Mouse (Mus musculus) MEL (cell line): ENCODE data around the gene Fgfr2. TPM values are rescaled to one million over a fixed set of nuclear protein-coding genes. Genes with fewer than 3 reads are reported as not detected.

Experiments
- DNase-seq: peaks from one replicate; pipeline ENCODE4 v3.0.0; 2011; ENCODE audit warnings: low read depth, low spot score
- H3K27ac ChIP-seq: 2 replicates; pipeline ENCODE4 v1.5.1; 2012; ENCODE audit warnings: low read depth, mild to moderate bottlenecking, control low read depth, low read length, moderate library complexity; ENCODE audit not compliant: control insufficient read depth
- H3K27me3 ChIP-seq, 2 experiments: fragments of 150-350 bp in 1 of 2; sonication (generic) in 1 of 2; 2 replicates each; pipeline ENCODE4 v1.6.1; 2012; ENCODE audit warnings: low read length in 2 of 2, mild to moderate bottlenecking in 2 of 2, improper control_type of control experiment in 1 of 2, moderate library complexity in 1 of 2; ENCODE audit not compliant: insufficient read depth in 2 of 2, control insufficient read depth in 1 of 2
- H3K36me3 ChIP-seq, 2 experiments: 2 replicates each; pipeline ENCODE4 v1.6.1; 2012 to 2014; ENCODE audit warnings: low read length in 2 of 2, improper control_type of control experiment in 1 of 2, inconsistent platforms in 1 of 2, mild to moderate bottlenecking in 1 of 2; ENCODE audit not compliant: insufficient read depth in 2 of 2, control insufficient read depth in 1 of 2
- H3K4me1 ChIP-seq, 2 experiments: fragments of 150-350 bp in 1 of 2; sonication (generic) in 1 of 2; 2 replicates each; pipeline ENCODE4 v1.6.1; 2012; ENCODE audit warnings: low read length in 2 of 2, improper control_type of control experiment in 1 of 2, mild to moderate bottlenecking in 1 of 2; ENCODE audit not compliant: insufficient read depth in 2 of 2, control insufficient read depth in 1 of 2
- H3K4me3 ChIP-seq, 2 experiments: fragments of 150-350 bp in 1 of 2; sonication (generic) in 1 of 2; 2 replicates each; pipeline ENCODE4 v1.5.1; 2012; ENCODE audit warnings: low read depth in 2 of 2, low read length in 2 of 2, mild to moderate bottlenecking in 2 of 2, moderate library complexity in 2 of 2, control low read depth in 1 of 2, improper control_type of control experiment in 1 of 2; ENCODE audit not compliant: control insufficient read depth in 1 of 2, insufficient read depth in 1 of 2
- H3K79me2 ChIP-seq: 2 replicates; pipeline ENCODE4 v1.6.1; 2012; ENCODE audit warnings: mild to moderate bottlenecking, low read length, moderate library complexity; ENCODE audit not compliant: control insufficient read depth, poor library complexity, insufficient read depth
- H3K9ac ChIP-seq: 2 replicates; pipeline ENCODE4 v1.6.1; 2012; ENCODE audit warnings: low read depth, mild to moderate bottlenecking, control low read depth, low read length, moderate library complexity; ENCODE audit not compliant: control insufficient read depth, poor library complexity, severe bottlenecking
- H3K9me3 ChIP-seq: fragments of 150-350 bp; sonication (generic); replicated peaks from 2 replicates; pipeline ENCODE4 v1.6.1; 2012; ENCODE audit warnings: mild to moderate bottlenecking, low read length, improper control_type of control experiment, moderate library complexity; ENCODE audit not compliant: insufficient read depth
- CHD1 ChIP-seq: IDR thresholded peaks from 2 replicates; pipeline ENCODE4 v1.6.1; 2012; ENCODE audit warnings: low read depth, mild to moderate bottlenecking, inconsistent platforms, low read length, improper control_type of control experiment
- ELF1 ChIP-seq: IDR thresholded peaks from 2 replicates; pipeline ENCODE4 v1.6.1; 2014; ENCODE audit warnings: low read depth, mild to moderate bottlenecking, inconsistent platforms, low read length, improper control_type of control experiment, moderate library complexity
- GABPA ChIP-seq: IDR thresholded peaks from 2 replicates; pipeline ENCODE4 v1.6.1; 2012; ENCODE audit warnings: low read depth, mild to moderate bottlenecking, inconsistent platforms, low read length, improper control_type of control experiment, moderate library complexity
- GATA1 ChIP-seq: IDR thresholded peaks from 2 replicates; pipeline ENCODE4 v1.6.1; 2011; ENCODE audit warnings: low read depth, low read length, improper control_type of control experiment
- KAT2A ChIP-seq: conservative IDR thresholded peaks from 2 replicates; pipeline ENCODE4 v1.6.1; 2012; ENCODE audit warnings: low read depth, low read length, improper control_type of control experiment, inconsistent platforms
- MXI1 ChIP-seq: IDR thresholded peaks from 2 replicates; pipeline ENCODE4 v1.6.1; 2011; ENCODE audit warnings: mild to moderate bottlenecking, low read depth, low read length, improper control_type of control experiment
- MYB ChIP-seq: IDR thresholded peaks from 2 replicates; pipeline ENCODE4 v1.6.1; 2011; ENCODE audit warnings: mild to moderate bottlenecking, low read depth, low read length, improper control_type of control experiment
- MYC ChIP-seq: IDR thresholded peaks from 2 replicates; pipeline ENCODE4 v1.6.1; 2011; ENCODE audit warnings: low read depth, mild to moderate bottlenecking, low read length, improper control_type of control experiment, moderate library complexity
- NELFE ChIP-seq: IDR thresholded peaks from 2 replicates; pipeline ENCODE4 v1.6.1; 2011; ENCODE audit warnings: low read depth, low read length, improper control_type of control experiment
- NRF1 ChIP-seq: IDR thresholded peaks from 2 replicates; pipeline ENCODE4 v1.6.1; 2014; ENCODE audit warnings: low read depth, mild to moderate bottlenecking, inconsistent platforms, low read length, improper control_type of control experiment, moderate library complexity; ENCODE audit not compliant: poor library complexity, insufficient read depth, severe bottlenecking
- POLR2A ChIP-seq, 2 experiments: IDR thresholded peaks; 2 replicates each; pipeline ENCODE4 v1.6.1; 2011 to 2012; ENCODE audit warnings: low read length in 2 of 2, mild to moderate bottlenecking in 2 of 2, control low read depth in 1 of 2, improper control_type of control experiment in 1 of 2, low read depth in 1 of 2, moderate library complexity in 1 of 2; ENCODE audit not compliant: control insufficient read depth in 1 of 2, insufficient read depth in 1 of 2, poor library complexity in 1 of 2
- POLR2AphosphoS5 ChIP-seq: IDR thresholded peaks from 2 replicates; pipeline ENCODE4 v1.6.1; 2012; ENCODE audit warnings: low read depth, borderline replicate concordance, mild to moderate bottlenecking, inconsistent platforms, low read length, moderate library complexity, mixed read lengths
- RAD21 ChIP-seq: IDR thresholded peaks from 2 replicates; pipeline ENCODE4 v1.6.1; 2011; ENCODE audit warnings: mild to moderate bottlenecking, low read depth, low read length, improper control_type of control experiment
- TCF12 ChIP-seq: IDR thresholded peaks from 2 replicates; pipeline ENCODE4 v1.6.1; 2014; ENCODE audit warnings: low read depth, mild to moderate bottlenecking, inconsistent platforms, low read length, improper control_type of control experiment, moderate library complexity
- USF1 ChIP-seq: IDR thresholded peaks from 2 replicates; pipeline ENCODE4 v1.6.1; 2014; ENCODE audit warnings: low read depth, mild to moderate bottlenecking, inconsistent platforms, low read length, improper control_type of control experiment, moderate library complexity
- USF2 ChIP-seq, 2 experiments: IDR thresholded peaks; 2 replicates each; pipeline ENCODE4 v1.6.1; 2011 to 2012; ENCODE audit warnings: improper control_type of control experiment in 2 of 2, low read length in 2 of 2, borderline replicate concordance in 1 of 2, inconsistent platforms in 1 of 2, low read depth in 1 of 2, mild to moderate bottlenecking in 1 of 2; ENCODE audit not compliant: insufficient read depth in 1 of 2
- ZC3H11A ChIP-seq: IDR thresholded peaks from 2 replicates; pipeline ENCODE4 v1.6.1; 2012; ENCODE audit warnings: low read depth, mild to moderate bottlenecking, inconsistent platforms, low read length, improper control_type of control experiment
- ZKSCAN1 ChIP-seq: IDR thresholded peaks from 2 replicates; pipeline ENCODE4 v1.6.1; 2012; ENCODE audit warnings: low read depth, mild to moderate bottlenecking, inconsistent platforms, low read length, improper control_type of control experiment, moderate library complexity
- polyA plus RNA-seq, 2 experiments: library from polyadenylated mRNA; stranded (reverse) in 1 of 2; unstranded in 1 of 2; fragments of >175 nt in 1 of 2; fragments of >200 nt in 1 of 2; gene quantifications; 2 replicates each; pipeline versions ENCODE4 v1.2.1 to v1.2.4; 2012; ENCODE audit warnings: low replicate concordance in 2 of 2, low read depth in 1 of 2; ENCODE audit not compliant: insufficient read length in 2 of 2, insufficient read depth in 1 of 2, missing spikeins in 1 of 2
- total RNA-seq: library from RNA; depleted of rRNA; stranded (reverse); fragments of 300-350 nt; gene quantifications from 2 replicates; pipeline ENCODE4 v1.2.3, GENCODE M21; 2012

Fgfr2 gene
- total and polyA plus RNA-seq, 3 experiments: not detected

DNA sequence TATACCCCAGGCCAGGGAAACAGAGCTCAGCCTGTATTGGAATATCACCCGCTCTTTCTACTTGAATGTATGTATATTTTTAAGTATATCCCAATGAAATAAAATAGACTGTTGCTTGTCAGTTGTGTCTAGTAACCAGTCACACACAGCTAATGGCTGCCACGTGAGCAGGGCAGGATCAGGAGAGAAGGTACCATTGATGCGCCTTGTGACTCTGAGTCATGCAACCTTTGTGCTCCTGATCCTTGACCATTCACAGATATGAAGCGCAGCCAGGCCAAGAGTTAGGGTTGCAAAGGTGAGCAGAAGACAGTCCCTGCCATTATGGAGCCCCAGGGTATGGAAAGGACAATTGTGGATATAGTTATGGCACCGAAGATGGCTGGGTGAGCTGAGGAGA, 2291.6 kb downstream of the Fgfr2 start:
- H3K79me2 ChIP-seq: no peaks in the 10 kb centered on the region
- no peak for DNase-seq
- H3K9me3 ChIP-seq: no peaks in the 10 kb centered on the region
- H3K4me1 ChIP-seq: no peaks in the 10 kb centered on the region
- no peak for TF ChIP-seq RAD21
- TF ChIP-seq MXI1: no peak
- no peak for TF ChIP-seq ELF1
- TF ChIP-seq GABPA: no peak
- no peak for TF ChIP-seq MYC
- no peak for TF ChIP-seq MYB
- no peak for TF ChIP-seq NELFE
- H3K36me3 ChIP-seq: no peaks in the 10 kb centered on the region
- H3K27ac ChIP-seq: no peak overlapping the region
- no peaks in the 10 kb centered on the region for H3K27me3 ChIP-seq
- no peak overlapping the region for H3K9ac ChIP-seq
- H3K4me3 ChIP-seq: no peak overlapping the region

DNA sequence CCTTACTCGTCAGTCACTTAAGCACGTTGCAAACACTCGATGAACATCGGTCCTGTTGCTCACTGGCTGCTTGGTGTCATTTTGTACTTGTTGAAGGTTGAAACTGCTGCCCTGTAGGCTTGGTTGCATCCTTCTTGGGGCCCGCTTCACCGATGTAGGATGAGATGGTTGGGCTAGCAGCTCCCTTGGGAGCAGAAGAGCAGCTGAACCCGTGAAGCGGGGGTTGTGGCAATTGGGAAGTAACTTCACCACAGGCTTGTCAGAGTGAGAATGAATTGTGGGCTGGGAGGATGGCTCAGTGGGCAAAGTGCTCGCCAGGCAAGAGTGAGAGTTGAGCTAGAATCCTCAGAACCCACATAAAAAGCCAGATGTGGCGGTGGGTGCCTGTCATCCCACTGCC, 2294.7 kb downstream of the Fgfr2 start:
- Histone ChIP-seq H3K27ac (no peak overlapping the region), H3K36me3 (no peaks in the 10 kb centered on the region), H3K9ac (no peak overlapping the region), H3K4me3 (no peak overlapping the region), H3K27me3 (no peaks in the 10 kb centered on the region), H3K79me2 (no peaks in the 10 kb centered on the region), H3K4me1 (no peaks in the 10 kb centered on the region), H3K9me3 (no peaks in the 10 kb centered on the region)
- TF ChIP-seq ZC3H11A: no peak
- no peak for DNase-seq

DNA sequence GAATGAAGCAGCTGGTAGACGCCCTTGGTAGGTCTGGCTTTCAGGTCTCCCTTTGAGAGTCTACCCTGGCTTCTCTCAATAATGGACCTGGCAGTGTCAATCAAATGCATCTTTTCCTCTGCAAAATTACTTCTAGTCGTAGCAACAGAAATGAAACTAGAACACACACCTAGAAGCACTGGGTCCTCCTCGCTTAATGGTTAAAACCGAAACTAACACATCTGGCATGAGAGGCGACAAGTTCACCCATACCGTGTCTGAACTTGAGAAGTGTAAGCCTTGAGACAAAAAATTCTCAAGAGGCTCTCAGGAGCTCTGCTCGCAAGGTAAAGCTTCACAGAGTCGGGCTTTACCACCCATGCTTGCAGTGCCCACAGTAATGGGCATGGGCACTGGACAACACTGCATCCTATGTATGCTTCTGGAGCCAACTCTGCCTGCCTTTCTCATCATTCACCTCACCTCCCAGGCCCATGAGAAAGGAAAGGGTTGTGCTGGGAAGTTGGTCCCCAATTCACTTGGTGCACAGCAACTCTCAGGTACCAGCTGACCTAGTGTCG, 2295.2 kb downstream of the Fgfr2 start:
- H3K9me3 ChIP-seq: no peaks in the 10 kb centered on the region

More for the DNA sequence above, 2295.2 kb downstream of the Fgfr2 start:
- Histone ChIP-seq H3K36me3 (no peaks in the 10 kb centered on the region), H3K4me3 (no peak overlapping the region), H3K27me3 (no peaks in the 10 kb centered on the region), H3K9ac (no peak overlapping the region), H3K4me1 (no peaks in the 10 kb centered on the region), H3K27ac (no peak overlapping the region), H3K79me2 (no peaks in the 10 kb centered on the region)
- no peak for DNase-seq
- TF ChIP-seq POLR2AphosphoS5 (no peak), POLR2A (IDR thresholded peaks at IDR 0.05; ENCODE audit: control insufficient read depth in 1 of 2, insufficient read depth in 1 of 2, low read depth in 1 of 2, low read length in 2 of 2, poor library complexity in 1 of 2) (no peak), MYB (no peak), TCF12 (no peak), ZC3H11A (no peak), ZKSCAN1 (no peak), USF1 (no peak), NRF1 (no peak), CHD1 (no peak), MYC (no peak), GATA1 (no peak), USF2 (IDR thresholded peaks at IDR 0.05; ENCODE audit: borderline replicate concordance in 1 of 2, insufficient read depth in 1 of 2, low read depth in 1 of 2, low read length in 2 of 2) (no peak), KAT2A (no peak), ELF1 (no peak)
